Mouse (Mus musculus) cerebellum, adult 9-11 months (tissue): ENCODE results near the gene Cachd1.

Source experiments
- DNase-seq: peaks from one replicate; pipeline ENCODE4 v3.0.0; 2022

Cachd1 gene

DNA sequence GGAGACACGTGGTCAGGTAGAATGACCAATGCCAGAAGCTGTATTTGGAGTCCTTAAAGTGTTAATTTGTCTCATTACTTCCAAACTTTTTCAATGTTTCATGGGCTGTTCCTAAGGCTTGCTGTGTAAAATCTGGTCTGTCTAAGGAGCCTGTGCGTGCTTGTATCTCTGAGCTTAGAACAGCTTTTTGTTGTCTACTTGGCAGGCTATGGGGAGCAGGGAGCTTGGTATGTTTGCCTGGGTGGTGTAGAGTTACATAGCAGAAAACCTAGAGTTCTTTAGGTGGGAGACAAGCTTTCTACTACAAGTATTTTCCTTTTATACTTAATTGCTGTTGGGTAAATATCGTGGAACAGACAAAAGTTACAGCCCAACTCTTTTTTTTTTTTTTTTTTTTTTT is 150.1 kb downstream of the Cachd1 start:
- no peak for DNase-seq

GRCm38 (mm10) chr4:100927059-100927458 is 150.6 kb downstream of the Cachd1 start:
- no peak for DNase-seq

GRCm38 (mm10) chr4:100943689-100944088 is 167.2 kb downstream of the Cachd1 start:
- no peak for DNase-seq

DNA sequence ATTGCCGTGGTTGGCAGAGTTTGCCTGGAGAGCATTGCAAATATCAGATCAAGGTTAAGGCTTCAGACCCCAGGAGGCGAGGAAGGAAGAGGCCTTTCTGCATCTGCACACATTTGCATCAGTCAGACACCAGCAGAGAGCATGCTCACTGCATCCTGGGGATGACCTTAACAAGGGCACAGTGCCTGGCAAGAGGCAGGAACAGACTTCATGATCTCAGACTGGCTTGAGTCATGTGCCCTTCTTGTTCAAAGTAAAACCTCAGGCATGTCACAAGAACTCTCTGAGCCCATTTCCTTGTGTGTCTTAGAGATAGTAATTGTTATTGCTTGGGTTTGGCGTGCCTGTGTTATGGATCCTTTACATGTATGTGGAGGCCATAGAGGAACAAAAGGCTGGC is 167.8 kb downstream of the Cachd1 start:
- DNase-seq, result no peak

DNA sequence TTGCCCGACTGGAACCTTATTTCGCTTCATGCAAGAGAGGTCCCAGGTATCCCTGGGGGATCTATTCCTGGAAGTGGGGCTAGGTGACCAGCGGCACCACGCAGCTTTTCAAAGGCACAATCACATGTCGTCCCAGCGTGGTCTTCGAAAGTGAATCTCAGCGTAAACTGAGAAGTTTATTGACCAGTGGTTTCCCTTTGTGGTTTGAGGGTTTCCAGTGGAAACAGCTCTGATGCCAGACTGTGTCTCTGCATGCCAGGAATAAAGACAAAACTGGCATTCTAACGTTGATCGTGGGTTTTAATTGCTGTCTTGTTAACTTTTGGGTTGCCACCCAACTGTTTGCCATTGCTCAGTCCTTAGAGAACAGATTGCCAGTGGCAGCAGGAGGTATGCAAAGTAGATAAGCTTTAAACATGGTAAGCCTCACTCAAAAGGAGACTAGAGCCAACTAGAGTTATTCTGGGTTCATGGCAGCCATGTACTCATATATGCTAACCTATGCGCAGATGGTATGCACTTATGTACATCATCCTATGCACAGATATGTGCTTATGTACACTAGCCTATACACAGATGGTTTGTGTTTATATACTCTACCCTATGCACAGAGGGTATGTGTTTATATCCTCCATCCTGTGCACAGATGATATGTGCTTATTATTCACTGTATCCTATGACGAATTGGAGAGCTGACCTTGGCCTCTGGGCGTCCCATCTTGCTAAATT is 168.9 kb downstream of the Cachd1 start:
- DNase-seq, result no peak

- DNase-seq, result no peak
These were observed 172.3 kb downstream of the Cachd1 start for GRCm38 (mm10) chr4:100948494-100949425.

DNA sequence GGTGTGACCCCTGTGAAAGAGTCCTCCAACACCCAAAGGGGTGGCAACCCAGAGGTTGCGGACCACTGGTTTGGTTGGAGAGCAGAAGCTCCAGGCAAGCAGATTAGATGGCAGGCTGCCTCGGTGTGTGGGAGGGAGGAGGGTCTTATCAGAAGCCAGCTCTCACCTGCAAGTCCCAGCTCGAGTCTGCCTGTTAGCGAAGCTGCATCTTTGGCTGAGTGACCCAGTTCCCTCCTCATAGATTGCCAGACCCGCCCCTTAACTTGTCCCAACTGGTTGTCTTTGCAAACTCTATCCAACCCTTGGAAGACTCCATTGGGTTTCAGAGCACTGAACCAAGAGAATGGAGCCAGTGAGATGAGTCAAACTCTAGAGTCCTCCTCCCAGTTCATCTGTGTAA is 173.8 kb downstream of the Cachd1 start:
- no peak for DNase-seq

DNA sequence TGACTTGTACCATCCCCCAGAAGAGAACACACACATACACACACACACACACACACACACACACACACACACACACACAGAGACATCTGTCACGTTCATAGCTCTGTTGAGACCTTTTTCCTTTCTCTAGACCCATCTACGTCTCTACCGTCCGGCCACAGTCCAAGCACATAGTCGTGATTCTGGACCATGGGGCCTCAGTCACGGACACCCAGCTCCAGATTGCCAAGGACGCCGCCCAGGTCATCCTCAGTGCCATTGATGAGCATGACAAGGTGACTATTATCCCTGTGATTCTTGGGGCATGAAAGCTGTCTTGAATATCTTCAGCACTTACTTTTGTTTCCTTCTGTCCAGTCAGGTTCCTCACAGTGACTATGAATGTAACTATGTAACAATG is 175.4 kb downstream of the Cachd1 start:
- no peak for DNase-seq

GRCm38 (mm10) chr4:100963341-100963740 is 186.9 kb downstream of the Cachd1 start:
- DNase-seq, result no peak

DNA sequence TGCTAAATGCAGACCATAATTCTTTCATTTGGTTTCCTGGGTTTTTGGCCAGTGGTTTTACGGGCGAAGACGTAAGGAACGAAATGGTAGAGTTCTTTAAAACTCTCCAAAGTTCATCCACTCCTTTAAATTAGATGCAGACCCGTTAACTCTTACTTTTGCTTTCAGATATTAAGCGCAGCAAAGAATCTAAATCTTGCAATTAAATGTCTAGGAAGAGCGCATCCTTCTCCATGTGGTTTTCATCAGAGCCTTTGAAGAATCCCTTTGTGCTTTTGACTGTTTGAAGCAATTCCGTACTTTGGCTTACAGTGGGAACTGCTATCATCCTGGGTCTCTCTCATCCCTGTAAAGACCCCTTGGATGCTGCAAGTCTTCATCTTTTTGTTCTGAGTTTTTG is 187.3 kb downstream of the Cachd1 start:
- DNase-seq, result no peak

- DNase-seq, result no peak
These were observed 191.4 kb downstream of the Cachd1 start for GRCm38 (mm10) chr4:100967703-100968392.

DNA sequence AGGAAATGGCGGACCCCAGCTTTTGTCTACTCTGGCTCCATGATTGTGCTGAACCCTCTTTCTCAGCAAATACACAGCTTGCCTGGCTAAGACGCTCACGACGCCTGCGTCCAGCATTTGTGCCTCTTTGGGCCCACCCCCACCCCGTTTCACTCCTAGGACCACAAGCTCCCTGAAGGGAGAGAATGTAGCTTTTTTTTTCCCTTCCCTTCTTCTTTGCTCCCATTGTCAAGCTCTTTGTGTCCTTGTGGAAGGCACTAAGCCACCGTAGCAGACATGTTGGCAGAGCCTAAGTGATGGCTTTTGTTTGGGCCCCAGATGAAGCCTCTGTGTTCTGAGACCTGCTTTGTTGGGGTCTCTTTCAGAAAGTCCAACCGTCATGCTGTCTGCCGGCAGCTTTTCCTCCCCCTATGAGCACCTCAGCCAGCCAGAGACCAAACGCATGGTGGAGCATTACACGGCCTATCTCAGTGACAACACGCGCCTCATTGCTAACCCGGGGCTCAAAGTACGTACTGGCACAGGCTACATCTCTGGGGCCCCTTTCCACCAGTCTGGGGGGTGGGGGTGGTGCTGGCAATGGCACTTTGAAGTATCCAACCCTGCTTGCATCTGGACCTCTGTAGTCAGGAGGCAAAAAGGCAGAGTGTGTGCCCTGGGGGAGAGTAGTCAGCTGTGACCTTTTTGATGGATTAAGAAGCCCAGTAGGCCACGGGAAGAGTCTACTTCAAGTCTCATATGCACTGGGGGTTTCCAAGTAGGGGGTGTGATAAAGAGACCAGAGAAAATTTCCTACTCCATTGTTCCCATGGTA is 197.4 kb downstream of the Cachd1 start:
- peak; percentile 31 for DNase-seq

DNA sequence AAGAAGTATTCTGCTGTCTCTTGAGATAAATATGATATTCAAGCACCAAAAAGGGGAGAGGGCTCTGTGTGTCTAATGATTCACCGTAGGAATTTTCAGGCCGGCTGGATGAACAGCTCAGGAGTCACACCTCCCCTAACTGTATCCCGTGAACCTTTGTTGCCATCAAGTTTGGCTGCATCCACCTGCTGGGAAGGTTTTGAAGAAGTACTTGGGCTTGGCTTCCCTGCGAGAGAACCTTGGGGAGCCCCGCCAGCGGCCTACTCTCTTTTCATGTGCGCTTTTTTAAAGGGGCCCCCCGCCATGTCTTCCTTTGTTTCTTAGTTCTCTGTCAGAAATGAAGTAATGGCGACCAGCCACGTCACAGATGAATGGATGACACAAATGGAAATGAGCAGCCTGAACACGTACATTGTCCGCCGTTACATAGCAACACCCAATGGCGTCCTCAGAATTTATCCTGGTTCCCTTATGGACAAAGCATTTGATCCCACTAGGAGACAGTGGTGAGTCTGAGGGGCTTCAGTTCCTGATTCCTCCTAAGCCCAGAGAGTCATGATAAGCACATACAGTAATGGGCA is 198.1 kb downstream of the Cachd1 start:
- DNase-seq, result no peak

DNA sequence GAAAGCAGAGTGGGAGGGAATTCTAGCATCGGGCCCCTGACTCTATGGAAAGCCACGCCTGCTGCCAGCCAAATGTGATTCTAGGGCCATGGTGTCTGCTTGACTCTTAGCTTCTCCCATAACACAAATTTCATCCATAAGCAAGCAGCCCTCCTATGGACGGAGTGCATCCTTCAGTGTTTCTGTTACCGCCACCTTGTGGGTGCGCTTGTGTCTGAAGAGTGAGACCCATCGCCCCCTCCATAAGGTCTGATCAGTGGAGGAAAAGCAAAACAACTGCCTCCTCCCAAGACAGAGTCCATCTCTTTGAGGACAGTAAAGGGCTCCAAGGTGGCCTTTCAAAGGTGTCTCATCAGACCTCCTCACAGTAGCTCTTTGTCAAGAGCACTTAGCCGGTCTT is 201.0 kb downstream of the Cachd1 start:
- DNase-seq, result no peak

- no peak for DNase-seq
These were observed 210.7 kb downstream of the Cachd1 start for GRCm38 (mm10) chr4:100987187-100987586.

DNA sequence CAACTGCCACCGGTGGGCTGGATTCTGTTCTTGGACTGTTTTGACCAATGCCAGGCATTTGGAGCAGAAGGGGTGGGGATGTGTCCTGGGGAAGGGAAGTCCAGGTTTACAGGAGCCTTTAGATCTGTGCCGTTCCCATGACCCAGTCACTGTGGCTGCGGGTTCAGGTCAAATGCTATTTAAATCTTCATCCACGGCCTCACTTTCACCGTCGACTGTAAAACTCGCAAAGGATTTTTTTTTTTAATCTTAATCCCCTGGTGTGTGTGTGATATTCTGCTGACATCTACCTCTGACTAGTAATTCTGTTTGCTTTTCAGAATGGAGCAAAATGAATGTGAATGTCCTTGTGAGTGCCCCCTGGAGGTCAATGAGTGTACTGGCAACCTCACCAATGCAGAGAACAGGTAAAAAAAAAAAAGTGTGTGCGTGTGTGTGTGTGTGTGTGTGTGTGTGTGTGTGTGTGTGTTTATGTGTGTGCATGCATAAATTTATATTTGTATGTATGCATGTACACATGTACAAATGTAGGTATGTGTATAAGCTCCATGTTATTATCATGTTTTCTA is 211.8 kb downstream of the Cachd1 start:
- no peak for DNase-seq

- no peak for DNase-seq
These were observed 214.5 kb downstream of the Cachd1 start for GRCm38 (mm10) chr4:100990996-100991395.

- DNase-seq, result no peak
These were observed 215.6 kb downstream of the Cachd1 start for GRCm38 (mm10) chr4:100992086-100992485.

DNA sequence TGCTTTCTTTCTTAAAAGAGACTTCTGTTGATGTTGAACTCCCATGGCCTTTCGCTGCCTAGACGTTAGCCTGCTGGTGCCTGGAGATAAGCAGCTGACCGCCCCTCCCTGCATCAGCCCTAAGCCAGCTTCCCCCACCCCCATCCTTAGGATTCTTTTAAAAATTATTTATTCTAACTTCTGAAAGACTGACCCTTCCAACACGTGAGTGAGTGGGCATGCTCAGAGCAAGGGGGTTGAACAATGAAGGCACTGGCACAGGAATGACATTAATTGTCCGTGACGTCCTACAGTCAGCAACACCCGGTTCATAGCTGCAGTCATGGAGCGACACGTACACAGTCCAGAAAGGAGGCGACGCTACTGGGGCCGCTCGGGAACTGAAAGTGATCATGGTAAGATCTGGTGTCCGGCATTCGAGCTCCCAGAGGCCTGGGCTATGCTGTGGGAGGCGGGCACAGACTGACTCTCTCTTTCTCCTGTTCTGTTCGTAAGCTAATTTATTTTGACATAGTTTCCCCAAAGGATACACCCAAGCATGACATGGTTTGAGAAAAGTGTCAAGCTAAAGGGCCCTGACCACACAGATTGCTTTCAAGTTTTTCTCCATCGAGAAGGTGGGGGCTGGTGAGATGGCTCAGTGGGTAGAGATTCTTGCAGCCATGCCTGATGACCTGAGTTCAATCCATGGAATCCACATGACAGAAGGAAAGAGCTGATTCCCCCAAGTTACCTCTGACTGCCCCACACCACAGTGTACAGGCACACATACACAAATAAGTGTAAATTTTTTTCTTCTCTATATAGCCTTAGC is 218.2 kb downstream of the Cachd1 start:
- DNase-seq, result no peak

GRCm38 (mm10) chr4:100995617-100996016 is 219.1 kb downstream of the Cachd1 start:
- DNase-seq, result no peak

- DNase-seq, result no peak
These were observed 219.7 kb downstream of the Cachd1 start for GRCm38 (mm10) chr4:100996060-100996651.
